Mouse (Mus musculus): Measurements from ENCODE around the gene Prpf4. TPM values are rescaled to one million over a fixed set of nuclear protein-coding genes. Genes with fewer than 3 reads are reported as not detected.

The Prpf4 gene
- total and polyA plus RNA-seq, 3 experiments: 26.9 to 37.9 TPM; not detected in 1

DNA sequence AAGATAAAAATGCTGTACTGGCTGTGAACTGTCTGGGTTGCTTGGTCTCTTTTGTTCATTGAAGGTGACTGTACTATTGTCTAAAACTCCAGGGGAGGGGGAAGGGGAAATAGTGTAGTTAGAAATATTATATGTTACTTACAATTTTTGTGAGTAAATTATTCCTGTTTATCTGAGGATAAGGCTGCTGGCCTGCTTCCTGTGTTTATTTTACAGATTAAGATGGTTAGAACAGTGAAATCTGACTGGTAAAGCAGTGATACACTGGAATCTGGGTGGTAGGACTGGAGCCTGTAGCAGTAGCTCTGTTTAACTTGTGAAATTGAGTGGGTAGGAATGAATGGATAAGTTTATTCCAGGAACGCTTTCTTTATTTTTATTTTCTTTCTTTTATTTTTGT lies 46.6 kb upstream of the Prpf4 start:
- peaks cover 6 to 8% of the 10 kb centered on the region in 2 experiments; a peak in 3 of 4 replicates for H3K4me1 ChIP-seq (ENCODE audit: control insufficient read depth in 1 of 2, insufficient read depth in 2 of 2, low read length in 2 of 2)
- H3K27ac ChIP-seq (ENCODE audit: control insufficient read depth, low read depth, low read length): no peak overlapping the region
- H3K4me3 ChIP-seq (ENCODE audit: control insufficient read depth in 1 of 2, insufficient read depth in 1 of 2, low read depth in 2 of 2, low read length in 2 of 2): peak overlapping the region; percentile 67 to 76; a peak in 3 of 4 replicates
- DNase-seq (ENCODE audit: low read depth, low spot score): no peak
- H3K27me3 ChIP-seq (ENCODE audit: control insufficient read depth in 1 of 2, insufficient read depth in 2 of 2, low read length in 2 of 2): no peaks in the 10 kb centered on the region
- peaks cover 0 to 29% of the 10 kb centered on the region in 2 experiments; a peak in 2 of 4 replicates for H3K36me3 ChIP-seq (ENCODE audit: control insufficient read depth in 1 of 2, insufficient read depth in 2 of 2, low read length in 2 of 2)
- H3K9me3 ChIP-seq (replicated peaks; ENCODE audit: insufficient read depth, low read length): no peaks in the 10 kb centered on the region
- peak overlapping the region; percentile 86 for H3K9ac ChIP-seq (ENCODE audit: control insufficient read depth, low read depth, low read length, poor library complexity, severe bottlenecking)
- H3K79me2 ChIP-seq (ENCODE audit: control insufficient read depth, insufficient read depth, low read length, poor library complexity): peaks cover 36% of the 10 kb centered on the region
- TF ChIP-seq ZC3H11A (IDR thresholded peaks at IDR 0.05; ENCODE audit: low read depth, low read length): no peak
- no peak for TF ChIP-seq SIN3A (IDR thresholded peaks at IDR 0.05; ENCODE audit: low read length)
- no peak for TF ChIP-seq JUND (IDR thresholded peaks at IDR 0.05; ENCODE audit: low read depth, low read length)
- no peak for TF ChIP-seq MAZ (IDR thresholded peaks at IDR 0.05; ENCODE audit: low read depth, low read length)
- peak; percentile 82 for TF ChIP-seq RCOR1 (IDR thresholded peaks at IDR 0.05; ENCODE audit: low read depth, low read length)
- no peak for TF ChIP-seq HCFC1 (IDR thresholded peaks at IDR 0.05; ENCODE audit: low read depth, low read length)
- TF ChIP-seq CHD2 (IDR thresholded peaks at IDR 0.05; ENCODE audit: low read length): no peak
- TF ChIP-seq ZNF384 (IDR thresholded peaks at IDR 0.05; ENCODE audit: low read depth, low read length): no peak
- TF ChIP-seq GATA1 (IDR thresholded peaks at IDR 0.05; ENCODE audit: low read depth, low read length): peak; percentile 52; the same call in 1 of the 2 replicates
- no peak for TF ChIP-seq UBTF (IDR thresholded peaks at IDR 0.05; ENCODE audit: borderline replicate concordance, insufficient read depth, low read depth, low read length)
- TF ChIP-seq MAFK (IDR thresholded peaks at IDR 0.05; ENCODE audit: borderline replicate concordance, low read depth, low read length): no peak
- no peak for TF ChIP-seq MXI1 (IDR thresholded peaks at IDR 0.05; ENCODE audit: low read depth, low read length)

DNA sequence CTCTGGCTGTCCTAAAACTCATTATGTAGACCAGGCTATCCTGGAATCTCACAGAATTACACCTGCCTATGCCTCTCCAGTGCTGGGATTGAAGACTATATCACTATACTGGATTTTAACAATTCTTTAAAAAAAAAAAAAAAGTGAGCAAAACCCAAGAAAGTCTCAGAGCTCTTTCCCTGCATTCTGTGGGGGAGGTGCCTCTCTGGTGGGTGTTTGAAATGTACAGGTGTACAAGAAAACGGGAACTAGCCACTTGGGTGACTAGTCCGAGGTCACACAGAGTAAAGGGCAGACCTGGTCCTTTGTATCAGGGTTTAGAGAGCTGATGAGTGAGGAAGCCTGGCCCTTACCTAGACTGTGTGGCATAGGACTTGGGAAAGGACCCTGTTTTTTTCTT lies 46.2 kb upstream of the Prpf4 start:
- Histone ChIP-seq H3K27ac (ENCODE audit: control insufficient read depth, low read depth, low read length) (no peak overlapping the region), H3K27me3 (ENCODE audit: control insufficient read depth in 1 of 2, insufficient read depth in 2 of 2, low read length in 2 of 2) (no peaks in the 10 kb centered on the region), H3K9ac (ENCODE audit: control insufficient read depth, low read depth, low read length, poor library complexity, severe bottlenecking) (no peak overlapping the region), H3K36me3 (ENCODE audit: control insufficient read depth in 1 of 2, insufficient read depth in 2 of 2, low read length in 2 of 2) (peaks cover 0 to 28% of the 10 kb centered on the region in 2 experiments; a peak in 2 of 4 replicates), H3K79me2 (ENCODE audit: control insufficient read depth, insufficient read depth, low read length, poor library complexity) (peaks cover 36% of the 10 kb centered on the region), H3K9me3 (replicated peaks; ENCODE audit: insufficient read depth, low read length) (no peaks in the 10 kb centered on the region), H3K4me3 (ENCODE audit: control insufficient read depth in 1 of 2, insufficient read depth in 1 of 2, low read depth in 2 of 2, low read length in 2 of 2) (no peak overlapping the region), H3K4me1 (ENCODE audit: control insufficient read depth in 1 of 2, insufficient read depth in 2 of 2, low read length in 2 of 2) (peaks cover 6 to 8% of the 10 kb centered on the region in 2 experiments; a peak in 3 of 4 replicates)
- TF ChIP-seq CHD1 (IDR thresholded peaks at IDR 0.05; ENCODE audit: low read depth, low read length) (no peak), USF1 (IDR thresholded peaks at IDR 0.05; ENCODE audit: low read depth, low read length) (no peak), MEF2A (IDR thresholded peaks at IDR 0.05; ENCODE audit: extremely low read depth, insufficient replicate concordance, low read depth, low read length, poor library complexity, severe bottlenecking) (no peak), MYB (IDR thresholded peaks at IDR 0.05; ENCODE audit: low read depth, low read length) (no peak), E2F4 (IDR thresholded peaks at IDR 0.05; ENCODE audit: borderline replicate concordance, low read depth, low read length) (no peak), UBTF (IDR thresholded peaks at IDR 0.05; ENCODE audit: borderline replicate concordance, insufficient read depth, low read depth, low read length) (no peak), JUND (IDR thresholded peaks at IDR 0.05; ENCODE audit: low read depth, low read length) (no peak), TCF12 (IDR thresholded peaks at IDR 0.05; ENCODE audit: low read depth, low read length) (no peak), ZMIZ1 (IDR thresholded peaks at IDR 0.05; ENCODE audit: low read depth, low read length) (no peak), POLR2A (IDR thresholded peaks at IDR 0.05; ENCODE audit: control insufficient read depth in 1 of 2, insufficient read depth in 1 of 2, low read depth in 1 of 2, low read length in 2 of 2, poor library complexity in 1 of 2) (no peak), TAL1 (IDR thresholded peaks at IDR 0.05; ENCODE audit: low read length) (no peak), GATA1 (IDR thresholded peaks at IDR 0.05; ENCODE audit: low read depth, low read length) (no peak), MXI1 (IDR thresholded peaks at IDR 0.05; ENCODE audit: low read depth, low read length) (no peak), SIN3A (IDR thresholded peaks at IDR 0.05; ENCODE audit: low read length) (no peak), BHLHE40 (IDR thresholded peaks at IDR 0.05; ENCODE audit: borderline replicate concordance, low read depth, low read length) (no peak), POLR2AphosphoS2 (IDR thresholded peaks at IDR 0.05; ENCODE audit: low read length) (no peak), RAD21 (IDR thresholded peaks at IDR 0.05; ENCODE audit: low read depth, low read length) (no peak), ETS1 (IDR thresholded peaks at IDR 0.05; ENCODE audit: low read depth, low read length) (no peak)
- DNase-seq (ENCODE audit: low read depth, low spot score): no peak

Data from MEL (cell line).